Mouse (Mus musculus): ENCODE data around the gene Rbx1.

GRCm38 (mm10) chr15:81465016-81465660 is 958 bp upstream of the Rbx1 start:
- no peak for TF ChIP-seq CTCF (conservative IDR thresholded peaks at IDR 0.05 in 1 of 2, IDR thresholded peaks at IDR 0.05 in 1 of 2; ENCODE audit: low read depth in 2 of 2, low read length in 2 of 2)
- TF ChIP-seq POLR2A (IDR thresholded peaks at IDR 0.05; ENCODE audit: low read depth, low read length): no peak
- TF ChIP-seq EP300 (IDR thresholded peaks at IDR 0.05; ENCODE audit: low read length): no peak
- no peak for TF ChIP-seq ZC3H11A (IDR thresholded peaks at IDR 0.05; ENCODE audit: low read depth, low read length)
- no peak for TF ChIP-seq CHD1 (IDR thresholded peaks at IDR 0.05; ENCODE audit: low read depth, low read length)

All from CH12.LX (cell line).